Mouse (Mus musculus): ENCODE measurements around the gene Tnr. TPM values are rescaled to one million over a fixed set of nuclear protein-coding genes. Genes with fewer than 3 reads are reported as not detected.
A peak's percentile ranks its signal among the peaks of the same experiment; 100 is the strongest.

The Tnr gene
- polyA plus RNA-seq, 1 experiment from 2014 or later = 4.2 TPM

DNA sequence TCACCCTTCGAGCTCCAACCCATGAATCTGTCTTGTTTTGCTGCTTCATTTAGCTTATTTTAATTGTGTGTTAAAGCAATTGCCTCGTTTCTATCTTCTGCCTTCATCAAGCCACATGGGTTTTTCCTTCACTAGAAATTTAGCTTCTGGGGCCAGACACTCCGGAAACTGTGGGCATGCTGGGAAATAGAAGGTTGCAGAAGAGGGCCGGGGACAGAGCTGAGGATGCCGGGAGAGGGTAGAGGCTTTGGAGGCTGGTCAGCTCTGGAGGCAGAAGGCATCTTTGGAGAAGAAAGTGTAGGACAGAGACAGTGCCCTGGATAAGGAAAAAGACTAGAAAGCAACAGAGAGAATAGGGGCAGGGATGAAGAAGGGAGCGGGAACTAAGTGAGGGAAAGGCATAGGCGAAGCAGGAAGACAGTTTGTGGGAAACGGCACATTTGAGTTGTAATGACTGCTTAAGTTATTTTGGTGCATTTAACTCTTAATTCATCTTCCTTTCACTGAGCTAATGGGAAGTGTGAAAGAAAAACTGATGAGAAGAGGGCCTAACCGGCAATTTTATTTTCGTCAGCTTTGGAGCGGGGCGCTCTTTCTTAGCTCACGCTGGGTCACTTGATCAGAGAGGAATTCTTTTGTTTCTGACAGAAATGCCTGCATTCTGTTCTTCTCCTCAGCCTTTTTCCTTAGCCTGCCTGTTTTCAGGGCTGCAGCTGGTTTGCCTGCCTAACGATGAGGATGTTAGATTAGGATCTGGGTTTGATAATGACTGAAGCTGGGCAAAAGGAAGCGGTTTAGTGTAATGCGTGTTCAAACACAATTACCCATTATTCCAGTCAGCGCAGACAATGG, 28.2 kb downstream of the Tnr start:
- no peak overlapping the region for H3K9ac ChIP-seq
- 0 out of 2 replicates have a peak, but pooled peaks cover 8% of the 10 kb centered on the region for H3K4me1 ChIP-seq (replicated peaks; ENCODE audit: control insufficient read depth, insufficient read depth, low read length)
- H3K36me3 ChIP-seq (replicated peaks; ENCODE audit: control insufficient read depth, insufficient read depth) = no peaks in the 10 kb centered on the region
- DNase-seq (ENCODE audit: low spot score) (no peak), ATAC-seq (ENCODE audit: low FRiP score) (no peak; the same call in 1 of the 2 replicates)
- peak overlapping the region; percentile 44 for H3K27ac ChIP-seq
- H3K4me3 ChIP-seq (replicated peaks; ENCODE audit: low read length) = no peak overlapping the region
- peak overlapping the region; percentile 6; the same call in 1 of the 2 replicates for H3K4me2 ChIP-seq (replicated peaks)
- H3K27me3 ChIP-seq (ENCODE audit: control insufficient read depth, insufficient read depth, low read length) = no peaks in the 10 kb centered on the region
- whole genome bisulfite sequencing = 30% methylated on average over 17 of the region's 17 CpGs
- H3K9me3 ChIP-seq (ENCODE audit: control insufficient read depth, low read length) = no peaks in the 10 kb centered on the region

DNA sequence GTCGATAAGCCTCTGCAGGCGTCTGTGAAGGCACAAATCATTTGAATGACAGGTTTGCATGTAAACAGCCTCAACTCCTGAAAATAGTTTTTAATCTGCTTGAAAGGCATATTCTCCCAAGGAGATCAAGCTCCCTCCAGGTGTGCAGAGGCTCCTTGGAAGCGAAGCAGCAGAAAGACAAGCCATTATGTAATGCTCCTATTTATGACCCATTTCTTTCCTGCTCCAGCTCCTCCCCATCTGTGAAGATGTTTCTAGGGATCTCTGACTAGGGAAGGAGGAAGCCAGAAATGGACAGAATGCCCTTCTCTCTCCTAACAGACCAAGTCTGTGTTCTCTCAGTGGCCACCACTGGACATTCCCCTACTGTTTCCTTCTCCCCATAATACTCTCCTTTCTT, 38.0 kb downstream of the Tnr start:
- 77% methylated on average over 3 of the region's 3 CpGs for WGBS
- ATAC-seq (ENCODE audit: low FRiP score) (no peak), DNase-seq (ENCODE audit: low spot score) (no peak)
- H3K4me3 ChIP-seq (replicated peaks; ENCODE audit: low read length) = no peak overlapping the region
- no peak overlapping the region for H3K27ac ChIP-seq
- no peaks in the 10 kb centered on the region; the same call in 1 of the 2 replicates for H3K36me3 ChIP-seq (replicated peaks; ENCODE audit: control insufficient read depth, insufficient read depth)
- H3K9me3 ChIP-seq (ENCODE audit: control insufficient read depth, low read length) = no peaks in the 10 kb centered on the region
- no peak overlapping the region for H3K9ac ChIP-seq
- H3K4me1 ChIP-seq (replicated peaks; ENCODE audit: control insufficient read depth, insufficient read depth, low read length) = no peaks in the 10 kb centered on the region
- H3K27me3 ChIP-seq (ENCODE audit: control insufficient read depth, insufficient read depth, low read length) = no peaks in the 10 kb centered on the region
- no peak overlapping the region for H3K4me2 ChIP-seq (replicated peaks)

DNA sequence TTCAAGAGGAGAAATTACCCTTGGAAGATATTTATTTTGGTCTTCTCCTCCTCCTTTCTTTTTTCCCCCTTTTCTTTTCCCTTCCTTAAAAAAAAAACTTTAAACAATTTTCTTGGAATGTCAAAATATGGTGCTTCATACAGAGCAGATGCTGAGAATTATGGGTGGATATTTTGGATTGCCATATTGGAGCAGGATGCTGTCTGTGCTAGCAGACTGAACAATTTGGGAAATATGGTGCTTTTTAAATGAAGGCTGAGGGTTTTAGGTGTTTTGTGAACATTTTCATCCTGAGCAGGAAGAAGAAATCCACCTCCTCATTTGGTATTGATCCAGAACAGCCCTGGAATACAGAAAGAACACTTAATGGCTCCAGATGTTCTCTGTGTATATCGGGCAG, 41.6 kb downstream of the Tnr start:
- no peak for DNase-seq (ENCODE audit: low spot score)
- Histone ChIP-seq H3K27ac (no peak overlapping the region), H3K4me3 (replicated peaks; ENCODE audit: low read length) (no peak overlapping the region), H3K4me2 (replicated peaks) (no peak overlapping the region), H3K9me3 (ENCODE audit: control insufficient read depth, low read length) (no peaks in the 10 kb centered on the region), H3K4me1 (replicated peaks; ENCODE audit: control insufficient read depth, insufficient read depth, low read length) (peaks cover 5% of the 10 kb centered on the region; the same call in 1 of the 2 replicates), H3K9ac (no peak overlapping the region), H3K36me3 (replicated peaks; ENCODE audit: control insufficient read depth, insufficient read depth) (no peaks in the 10 kb centered on the region), H3K27me3 (ENCODE audit: control insufficient read depth, insufficient read depth, low read length) (no peaks in the 10 kb centered on the region)
- 97% methylated on average over 1 of the region's 1 CpGs for WGBS
- no peak for ATAC-seq (ENCODE audit: low FRiP score)

DNA sequence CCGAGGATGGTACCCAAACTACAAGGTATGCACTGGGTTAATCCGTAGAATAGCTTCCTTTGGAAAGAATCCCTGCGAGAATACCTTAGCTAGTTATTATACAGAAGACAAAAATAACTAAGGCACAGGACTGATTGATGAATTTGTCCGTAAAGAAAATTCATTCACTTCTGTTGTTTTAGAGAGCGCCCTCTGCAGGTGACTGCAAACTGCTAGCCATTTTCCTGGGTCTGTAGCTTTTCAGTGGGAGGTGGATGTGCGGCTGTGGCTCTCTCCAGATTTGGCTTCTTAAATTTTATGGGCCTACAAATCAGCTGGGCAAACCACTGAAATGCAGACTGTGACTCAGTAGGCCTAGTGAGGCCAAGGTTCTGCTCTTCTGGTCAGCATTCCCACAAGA, 42.5 kb downstream of the Tnr start:
- no peaks in the 10 kb centered on the region for H3K27me3 ChIP-seq (ENCODE audit: control insufficient read depth, insufficient read depth, low read length)
- H3K4me2 ChIP-seq (replicated peaks) = no peak overlapping the region
- H3K36me3 ChIP-seq (replicated peaks; ENCODE audit: control insufficient read depth, insufficient read depth) = no peaks in the 10 kb centered on the region
- no peak overlapping the region for H3K4me3 ChIP-seq (replicated peaks; ENCODE audit: low read length)
- no peak for DNase-seq (ENCODE audit: low spot score)
- no peak for ATAC-seq (ENCODE audit: low FRiP score)
- no peak overlapping the region for H3K9ac ChIP-seq
- H3K4me1 ChIP-seq (replicated peaks; ENCODE audit: control insufficient read depth, insufficient read depth, low read length) = peaks cover 14% of the 10 kb centered on the region
- no peak overlapping the region for H3K27ac ChIP-seq
- WGBS = 83% methylated on average over 6 of the region's 6 CpGs
- H3K9me3 ChIP-seq (ENCODE audit: control insufficient read depth, low read length) = no peaks in the 10 kb centered on the region

DNA sequence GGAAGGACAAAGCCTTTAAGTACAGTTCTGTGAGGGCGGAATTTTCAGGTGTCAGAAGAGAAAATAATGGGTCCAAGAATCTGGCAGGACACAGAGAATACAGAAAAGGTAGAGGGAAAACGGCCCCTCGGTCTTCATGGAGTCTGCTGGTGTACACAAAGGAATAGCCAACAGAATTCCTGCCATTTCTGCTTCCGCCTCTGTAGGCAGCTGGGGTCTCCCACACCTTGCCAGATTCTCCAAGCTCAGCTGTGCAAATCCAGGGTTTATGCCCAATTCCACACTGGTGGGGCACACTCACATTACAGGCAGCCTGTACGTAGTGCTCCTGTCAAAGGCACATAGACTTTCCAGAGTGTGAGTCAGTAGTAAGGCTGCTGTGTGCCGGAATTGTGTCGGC, 43.6 kb downstream of the Tnr start:
- H3K4me1 ChIP-seq (replicated peaks; ENCODE audit: control insufficient read depth, insufficient read depth, low read length) = peaks cover 15% of the 10 kb centered on the region
- H3K27me3 ChIP-seq (ENCODE audit: control insufficient read depth, insufficient read depth, low read length) = no peaks in the 10 kb centered on the region
- 86% methylated on average over 7 of the region's 7 CpGs for WGBS
- no peak overlapping the region for H3K4me2 ChIP-seq (replicated peaks)
- H3K27ac ChIP-seq = no peak overlapping the region
- ATAC-seq (ENCODE audit: low FRiP score) (no peak), DNase-seq (ENCODE audit: low spot score) (no peak)
- H3K9me3 ChIP-seq (ENCODE audit: control insufficient read depth, low read length) = no peaks in the 10 kb centered on the region
- no peak overlapping the region for H3K4me3 ChIP-seq (replicated peaks; ENCODE audit: low read length)
- no peaks in the 10 kb centered on the region for H3K36me3 ChIP-seq (replicated peaks; ENCODE audit: control insufficient read depth, insufficient read depth)
- H3K9ac ChIP-seq = no peak overlapping the region

DNA sequence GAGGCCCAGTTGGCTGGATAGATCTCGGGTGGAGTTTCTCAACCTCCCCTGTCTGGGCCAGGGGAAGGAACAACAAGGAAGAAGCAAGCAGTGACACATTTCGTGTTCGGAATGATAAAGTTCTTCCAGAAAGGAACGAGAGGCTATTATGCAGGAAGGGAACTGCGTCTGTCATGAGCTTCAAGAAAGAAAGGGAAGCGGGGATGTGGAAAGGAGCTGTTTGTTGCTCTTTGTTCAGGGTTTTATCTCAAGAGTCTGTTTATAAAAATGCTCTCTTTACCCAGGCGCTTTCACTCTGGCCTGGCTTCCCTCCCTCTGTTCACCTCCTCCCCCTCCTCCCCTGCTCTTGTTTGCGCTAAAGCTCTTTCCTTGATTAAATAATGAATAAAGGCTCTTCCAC, 46.7 kb downstream of the Tnr start:
- H3K9ac ChIP-seq = no peak overlapping the region
- H3K4me1 ChIP-seq (replicated peaks; ENCODE audit: control insufficient read depth, insufficient read depth, low read length) = peaks cover 15% of the 10 kb centered on the region
- H3K4me3 ChIP-seq (replicated peaks; ENCODE audit: low read length) = no peak overlapping the region
- no peaks in the 10 kb centered on the region for H3K27me3 ChIP-seq (ENCODE audit: control insufficient read depth, insufficient read depth, low read length)
- ATAC-seq (ENCODE audit: low FRiP score) (peak; percentile 47; the same call in 1 of the 2 replicates), DNase-seq (ENCODE audit: low spot score) (peak; percentile 45)
- 0 out of 2 replicates have a peak overlapping the region, but pooled peaks have one; percentile 12 for H3K4me2 ChIP-seq (replicated peaks)
- H3K36me3 ChIP-seq (replicated peaks; ENCODE audit: control insufficient read depth, insufficient read depth) = no peaks in the 10 kb centered on the region
- H3K27ac ChIP-seq = peak overlapping the region; percentile 60
- no peaks in the 10 kb centered on the region for H3K9me3 ChIP-seq (ENCODE audit: control insufficient read depth, low read length)
- WGBS = 16% methylated on average over 8 of the region's 8 CpGs

DNA sequence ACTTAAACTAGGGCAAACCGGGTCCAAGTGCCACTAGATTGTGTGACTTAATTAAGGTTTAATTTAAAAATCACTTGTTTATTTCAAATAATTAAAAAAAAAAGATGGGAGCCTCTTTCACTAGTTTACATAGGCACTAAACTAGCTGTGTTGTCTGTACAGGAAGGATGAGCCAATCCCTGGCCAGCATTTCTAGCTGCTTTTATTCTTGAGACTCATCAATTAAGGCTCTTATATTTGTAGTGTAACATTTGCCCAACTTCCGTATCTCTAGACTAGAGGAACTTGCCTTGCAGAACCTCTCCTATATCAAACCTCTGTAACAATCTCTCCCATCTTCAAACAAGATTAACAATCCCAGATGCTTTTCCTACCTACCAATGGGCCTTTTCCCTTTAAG, 47.3 kb downstream of the Tnr start:
- Histone ChIP-seq H3K4me2 (replicated peaks) (no peak overlapping the region), H3K9ac (no peak overlapping the region), H3K4me3 (replicated peaks; ENCODE audit: low read length) (no peak overlapping the region), H3K9me3 (ENCODE audit: control insufficient read depth, low read length) (no peaks in the 10 kb centered on the region), H3K27me3 (ENCODE audit: control insufficient read depth, insufficient read depth, low read length) (no peaks in the 10 kb centered on the region), H3K4me1 (replicated peaks; ENCODE audit: control insufficient read depth, insufficient read depth, low read length) (peaks cover 15% of the 10 kb centered on the region), H3K36me3 (replicated peaks; ENCODE audit: control insufficient read depth, insufficient read depth) (no peaks in the 10 kb centered on the region), H3K27ac (peak overlapping the region; percentile 60)
- DNase-seq (ENCODE audit: low spot score) = no peak
- 49% methylated on average over 2 of the region's 2 CpGs for WGBS
- ATAC-seq (ENCODE audit: low FRiP score) = no peak

DNA sequence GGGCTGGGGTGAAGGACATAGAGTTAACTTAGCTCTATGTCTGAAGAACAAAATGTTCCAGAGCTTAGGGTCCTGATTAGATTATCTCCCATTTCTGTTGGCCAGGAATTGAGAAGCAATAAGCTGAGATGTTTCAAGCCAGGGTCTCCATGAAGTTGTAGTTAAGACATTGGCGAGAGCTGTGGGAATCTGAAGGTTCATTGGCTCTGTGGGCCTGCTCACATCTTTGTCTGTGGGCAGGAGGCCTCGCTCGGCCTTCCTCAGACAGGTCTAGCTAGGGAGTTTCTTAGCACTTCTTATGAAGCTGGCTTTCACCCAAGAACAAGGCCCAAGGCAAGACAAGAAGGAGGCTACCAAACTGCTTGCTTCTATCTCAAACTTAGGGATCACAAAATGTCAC, 48.4 kb downstream of the Tnr start:
- no peaks in the 10 kb centered on the region for H3K9me3 ChIP-seq (ENCODE audit: control insufficient read depth, low read length)
- 90% methylated on average over 3 of the region's 3 CpGs for WGBS
- ATAC-seq (ENCODE audit: low FRiP score) = no peak

DNA sequence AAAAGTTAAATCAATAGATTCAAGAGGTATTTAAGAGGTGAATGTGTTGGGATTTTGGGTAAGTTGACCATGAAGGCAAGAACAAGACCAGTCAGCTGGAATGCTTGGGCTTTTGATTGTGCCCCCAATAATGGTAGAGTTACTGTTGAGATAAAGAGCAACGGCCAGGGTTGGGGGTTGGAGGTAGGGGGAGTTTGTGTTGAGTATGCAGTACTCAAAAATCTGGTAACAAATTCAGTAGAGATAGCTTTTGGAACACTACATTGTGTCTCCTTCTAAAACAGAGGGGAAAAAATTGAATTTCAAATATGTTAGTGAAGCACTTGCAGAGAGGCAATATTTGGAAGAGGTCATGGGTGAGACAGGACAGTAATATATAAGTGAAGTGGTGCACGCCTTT, 49.5 kb downstream of the Tnr start:
- H3K4me3 ChIP-seq (replicated peaks; ENCODE audit: low read length) = no peak overlapping the region
- WGBS = 88% methylated on average over 2 of the region's 2 CpGs
- no peak overlapping the region for H3K27ac ChIP-seq
- no peak overlapping the region for H3K4me2 ChIP-seq (replicated peaks)
- H3K4me1 ChIP-seq (replicated peaks; ENCODE audit: control insufficient read depth, insufficient read depth, low read length) = peaks cover 16% of the 10 kb centered on the region
- no peak overlapping the region for H3K9ac ChIP-seq
- H3K9me3 ChIP-seq (ENCODE audit: control insufficient read depth, low read length) = no peaks in the 10 kb centered on the region
- no peaks in the 10 kb centered on the region for H3K27me3 ChIP-seq (ENCODE audit: control insufficient read depth, insufficient read depth, low read length)
- no peak for ATAC-seq (ENCODE audit: low FRiP score)
- H3K36me3 ChIP-seq (replicated peaks; ENCODE audit: control insufficient read depth, insufficient read depth) = no peaks in the 10 kb centered on the region
- no peak for DNase-seq (ENCODE audit: low spot score)

More for the DNA sequence above, 48.4 kb downstream of the Tnr start:
- Histone ChIP-seq H3K27ac (no peak overlapping the region), H3K36me3 (replicated peaks; ENCODE audit: control insufficient read depth, insufficient read depth) (no peaks in the 10 kb centered on the region), H3K4me2 (replicated peaks) (no peak overlapping the region), H3K4me1 (replicated peaks; ENCODE audit: control insufficient read depth, insufficient read depth, low read length) (peaks cover 15% of the 10 kb centered on the region), H3K9ac (no peak overlapping the region), H3K4me3 (replicated peaks; ENCODE audit: low read length) (no peak overlapping the region), H3K27me3 (ENCODE audit: control insufficient read depth, insufficient read depth, low read length) (no peaks in the 10 kb centered on the region)
- no peak for DNase-seq (ENCODE audit: low spot score)
